Mouse (Mus musculus): ENCODE results near the gene Grifin.

Grifin gene

GRCm38 (mm10) chr5:140589082-140589774 lies 24.4 kb upstream of the Grifin start:
- DNase-seq (ENCODE audit: low read depth) = no peak

DNA sequence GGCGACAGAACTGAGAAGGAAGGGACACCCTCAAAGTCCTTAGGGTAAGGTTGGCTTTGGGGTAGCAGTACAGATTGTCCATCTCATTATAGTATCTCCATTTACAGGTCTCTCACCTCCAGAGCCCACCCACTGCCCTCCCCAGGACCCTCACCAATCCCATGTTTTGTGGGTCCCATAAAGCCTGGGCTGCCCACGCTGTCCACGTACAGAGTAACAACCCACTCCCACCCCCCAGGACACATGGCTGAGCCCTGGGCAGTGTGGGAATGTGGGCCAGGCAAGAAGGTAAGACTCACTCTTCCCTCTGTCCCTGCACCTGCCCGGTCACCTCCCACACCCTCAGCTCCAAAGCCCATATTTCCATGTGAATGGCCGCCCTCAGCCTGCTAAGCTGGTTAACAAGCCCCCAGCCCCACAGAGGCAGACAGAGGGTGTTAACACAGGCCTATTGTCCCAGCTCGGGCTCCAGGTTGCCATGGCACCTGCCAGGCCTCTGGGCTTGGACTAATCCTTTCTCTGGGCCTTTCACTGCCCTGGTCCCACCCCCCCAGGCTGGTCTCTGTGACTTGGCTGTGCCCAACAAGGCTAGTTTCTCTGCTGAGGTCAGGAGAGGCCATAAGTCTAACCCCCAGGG lies 19.0 kb upstream of the Grifin start:
- no peak for DNase-seq (ENCODE audit: low read depth)

DNA sequence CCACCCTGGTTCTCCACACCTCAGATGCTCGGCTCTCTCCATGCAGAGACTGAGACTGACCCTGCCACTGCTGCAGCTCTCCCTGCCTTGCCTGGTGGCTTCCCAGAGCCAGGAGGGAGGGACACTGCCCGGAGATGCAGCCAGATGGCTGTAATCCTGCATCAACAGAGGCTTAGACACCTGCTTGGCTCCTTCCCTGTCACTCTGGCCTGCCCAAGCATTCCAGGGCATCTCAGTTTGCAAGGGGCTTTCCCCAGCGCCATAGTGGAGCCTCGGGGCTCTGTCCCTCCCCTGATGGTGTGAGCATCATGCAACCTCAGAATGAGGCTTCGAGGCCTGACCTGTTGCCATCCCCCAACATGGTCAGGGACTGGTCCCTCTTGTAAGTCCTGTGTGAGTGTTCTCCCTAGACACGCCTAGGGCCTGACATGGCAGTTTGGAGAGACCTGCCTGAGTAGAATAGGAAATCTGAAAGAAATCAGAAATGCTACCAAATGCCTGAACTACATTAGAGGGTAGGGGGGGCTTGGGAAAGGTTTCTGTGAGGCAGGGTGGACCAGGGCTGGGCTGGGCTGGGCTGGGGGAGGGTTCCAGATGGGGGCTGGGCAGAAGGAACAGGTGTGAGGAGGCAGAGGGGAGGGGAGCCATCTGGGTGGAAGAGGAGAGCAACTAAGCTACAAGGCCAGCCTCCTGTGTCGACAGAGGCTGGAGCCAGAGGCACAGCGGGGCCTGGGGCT lies 18.3 kb upstream of the Grifin start:
- no peak for DNase-seq (ENCODE audit: low read depth)

GRCm38 (mm10) chr5:140581569-140581968 lies 16.7 kb upstream of the Grifin start:
- DNase-seq (ENCODE audit: low read depth) = no peak

DNA sequence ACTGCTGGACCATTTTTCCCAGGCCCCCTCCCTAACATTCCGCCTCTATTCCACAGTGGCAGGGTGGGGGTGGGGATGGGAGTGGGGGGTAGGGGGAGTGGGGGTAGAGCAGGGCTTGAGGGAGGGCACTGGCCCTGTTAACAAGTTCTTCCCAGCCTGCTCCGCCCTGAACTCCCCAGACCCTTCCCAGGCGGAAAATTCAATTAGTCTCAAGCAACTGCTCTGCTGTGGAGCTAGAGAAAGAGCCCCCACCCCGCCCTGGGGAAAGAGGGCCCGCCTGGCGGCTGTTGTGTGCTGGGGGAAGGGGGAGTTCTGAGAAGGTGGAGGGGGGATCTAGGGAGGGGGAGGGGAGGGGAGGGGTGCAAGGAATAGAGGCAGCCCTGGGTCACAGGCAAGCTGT lies 14.9 kb upstream of the Grifin start:
- no peak for DNase-seq (ENCODE audit: low read depth)

DNA sequence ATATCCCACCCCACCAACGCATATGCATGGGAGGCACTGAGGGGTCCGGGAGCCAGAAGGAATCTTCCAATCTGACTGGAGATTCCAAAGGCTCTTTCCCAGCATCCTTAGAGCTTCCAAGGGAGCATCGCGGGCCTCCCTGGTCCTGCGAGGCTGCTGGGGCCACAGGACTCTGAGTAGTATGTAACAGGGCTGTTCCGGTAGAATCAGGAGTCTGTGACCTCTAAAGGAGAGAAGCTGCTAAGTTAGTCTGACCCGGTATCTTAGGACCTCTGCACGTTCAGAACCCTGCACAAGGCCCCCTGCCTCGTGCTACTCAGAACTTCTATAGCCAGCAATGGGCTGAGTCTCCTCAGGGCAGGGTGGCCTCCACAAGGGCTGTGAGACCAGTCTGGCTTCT lies 14.3 kb upstream of the Grifin start:
- DNase-seq (ENCODE audit: low read depth) = no peak

DNA sequence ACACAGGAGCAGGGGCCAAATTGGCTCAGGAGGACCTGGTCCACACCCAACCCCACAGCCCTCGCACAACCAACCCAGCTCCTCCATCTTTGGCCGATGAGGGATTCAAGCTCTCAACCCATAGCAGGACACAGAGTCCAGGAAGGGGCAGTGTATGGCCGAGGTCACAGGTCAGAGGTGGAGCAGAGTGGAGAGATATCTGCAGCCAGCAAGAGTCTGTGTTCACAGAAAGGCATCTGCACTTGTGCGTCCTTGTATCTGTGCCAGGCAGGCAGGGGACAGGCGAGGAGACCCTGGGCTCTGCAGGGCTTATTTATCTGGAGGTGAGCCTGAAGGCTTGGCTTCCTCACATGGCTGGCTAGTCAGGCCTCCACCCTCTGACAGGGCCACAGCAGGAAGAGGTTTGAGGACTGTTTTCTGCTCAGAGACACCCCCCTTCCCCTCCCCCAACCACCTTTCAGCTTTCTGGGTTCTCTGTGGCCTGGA lies 10.6 kb upstream of the Grifin start:
- DNase-seq (ENCODE audit: low read depth) = no peak

DNA sequence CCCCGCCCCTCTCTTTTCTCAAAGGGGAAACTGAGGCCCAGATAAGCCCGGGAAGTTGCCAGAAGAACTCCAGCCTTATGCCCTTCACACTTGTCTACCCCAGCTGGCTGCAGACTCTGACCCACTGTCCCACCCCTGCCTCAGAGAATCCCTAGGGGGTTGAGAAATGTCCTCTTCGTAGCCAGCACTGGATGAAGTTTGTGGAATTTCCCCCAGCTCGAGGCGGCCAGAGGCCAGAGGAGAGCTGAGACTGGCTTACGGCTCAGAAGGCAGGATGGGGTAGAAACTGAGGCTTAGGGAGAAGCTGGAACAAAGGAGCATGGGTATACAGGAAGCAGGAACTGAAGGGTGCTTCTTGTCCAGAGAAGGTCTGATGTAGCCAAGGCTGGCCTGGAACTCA lies 7.7 kb upstream of the Grifin start:
- no peak for DNase-seq (ENCODE audit: low read depth)

DNA sequence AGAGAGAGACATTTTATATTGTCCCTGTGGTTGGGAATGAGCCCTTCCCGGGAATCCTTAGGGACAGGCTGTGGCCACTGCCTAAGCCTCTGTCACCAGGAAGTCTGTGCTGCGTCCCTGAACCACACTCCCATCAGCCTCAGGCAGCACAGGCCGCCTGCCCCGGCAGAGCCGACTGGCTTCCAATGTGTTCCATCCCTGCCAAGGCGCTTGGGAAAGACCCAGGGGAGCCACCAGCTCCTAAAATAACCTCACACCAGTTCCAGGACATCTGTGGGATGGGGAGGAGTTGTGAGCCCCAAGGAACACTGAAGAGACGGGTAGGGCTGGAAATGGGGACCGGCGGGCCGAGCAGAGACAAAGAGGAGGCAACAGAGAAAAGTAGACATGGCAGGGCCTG lies 6.8 kb upstream of the Grifin start:
- DNase-seq (ENCODE audit: low read depth) = no peak

- no peak for DNase-seq (ENCODE audit: low read depth)
Measured at GRCm38 (mm10) chr5:140571201-140571600, 6.3 kb upstream of the Grifin start.

- DNase-seq (ENCODE audit: low read depth) = no peak
Measured at GRCm38 (mm10) chr5:140570223-140570870, 5.5 kb upstream of the Grifin start.

DNA sequence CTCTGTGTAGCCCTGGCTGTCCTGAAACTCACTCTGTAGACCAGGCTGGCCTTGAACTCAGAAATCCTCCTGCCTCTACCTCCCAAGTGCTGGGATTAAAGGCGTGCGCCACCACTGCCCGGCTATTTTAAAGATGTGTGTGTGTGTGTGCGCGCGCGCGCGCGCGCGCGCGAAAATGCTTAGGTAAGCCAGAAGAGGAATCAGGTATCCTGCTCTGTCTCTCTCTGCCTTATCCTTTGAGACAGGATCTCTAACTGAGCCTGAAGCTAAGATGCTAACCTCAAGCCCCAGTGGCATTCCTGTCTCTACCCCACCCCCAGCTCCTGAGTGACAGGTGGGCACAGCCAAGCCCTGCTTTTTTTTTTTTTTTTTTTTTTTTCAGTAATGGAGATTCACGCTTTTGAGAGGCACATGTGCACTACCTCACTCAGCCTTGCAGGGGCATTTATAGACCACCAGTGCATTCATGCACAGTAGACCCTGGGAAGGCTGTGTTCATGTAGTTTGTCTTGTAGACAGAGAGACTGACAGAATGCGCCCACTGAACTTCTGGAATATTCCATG lies 4.2 kb upstream of the Grifin start:
- DNase-seq (ENCODE audit: low read depth) = no peak

DNA sequence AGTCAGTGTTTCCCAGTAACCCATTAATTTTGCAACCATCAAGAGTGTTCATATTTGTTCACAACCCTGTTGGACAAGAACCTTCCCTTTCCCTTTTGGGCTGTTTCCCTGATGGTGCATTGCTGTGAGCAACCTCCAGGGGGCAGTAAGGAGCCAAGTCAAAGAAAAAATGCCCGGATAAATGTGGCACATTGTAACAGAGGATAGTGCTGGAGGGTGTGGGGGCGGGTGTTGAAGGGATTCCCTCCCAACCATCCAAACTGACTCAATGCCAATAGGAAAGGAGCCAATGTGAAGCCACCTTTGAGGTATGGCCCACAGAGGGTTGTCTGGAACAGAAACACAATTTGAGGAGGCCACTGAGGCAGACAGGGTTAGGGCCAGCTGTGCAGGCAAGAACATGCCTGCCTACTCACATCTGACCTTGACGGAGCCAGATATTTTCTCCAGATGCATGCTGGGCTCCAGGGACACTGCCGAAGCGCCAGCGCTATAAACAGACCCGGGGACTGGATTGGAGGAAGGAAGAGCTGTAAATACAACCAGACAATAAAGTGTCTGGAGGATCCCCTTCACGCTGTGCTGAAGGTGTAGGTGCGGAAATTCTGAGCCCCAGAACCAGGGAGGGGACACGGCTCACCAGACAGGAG lies 3.6 kb upstream of the Grifin start:
- DNase-seq (ENCODE audit: low read depth) = peak; percentile 56

DNA sequence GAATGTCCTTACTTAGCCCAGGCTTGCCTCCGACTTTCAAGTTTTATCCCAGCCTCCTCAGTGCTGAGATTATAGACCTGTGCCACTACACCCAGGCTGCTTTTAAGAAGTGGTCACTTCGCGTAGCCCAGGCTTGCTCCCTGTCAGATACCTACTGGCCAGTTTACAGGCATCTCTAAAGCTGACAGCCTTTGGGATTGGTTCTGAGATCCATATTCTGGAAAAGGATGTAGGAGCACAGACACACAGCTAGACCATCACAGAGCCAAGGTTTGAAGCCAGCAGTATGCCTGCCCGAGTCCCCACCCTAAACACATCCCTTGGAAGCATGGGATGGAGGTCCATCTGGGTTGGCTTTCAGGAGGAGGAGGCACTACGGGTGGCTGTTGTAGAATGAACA lies 2.9 kb upstream of the Grifin start:
- DNase-seq (ENCODE audit: low read depth) = no peak

GRCm38 (mm10) chr5:140567321-140567720 lies 2.5 kb upstream of the Grifin start:
- peak; percentile 37 for DNase-seq (ENCODE audit: low read depth)

GRCm38 (mm10) chr5:140566271-140566670 lies 1.4 kb upstream of the Grifin start:
- no peak for DNase-seq (ENCODE audit: low read depth)

DNA sequence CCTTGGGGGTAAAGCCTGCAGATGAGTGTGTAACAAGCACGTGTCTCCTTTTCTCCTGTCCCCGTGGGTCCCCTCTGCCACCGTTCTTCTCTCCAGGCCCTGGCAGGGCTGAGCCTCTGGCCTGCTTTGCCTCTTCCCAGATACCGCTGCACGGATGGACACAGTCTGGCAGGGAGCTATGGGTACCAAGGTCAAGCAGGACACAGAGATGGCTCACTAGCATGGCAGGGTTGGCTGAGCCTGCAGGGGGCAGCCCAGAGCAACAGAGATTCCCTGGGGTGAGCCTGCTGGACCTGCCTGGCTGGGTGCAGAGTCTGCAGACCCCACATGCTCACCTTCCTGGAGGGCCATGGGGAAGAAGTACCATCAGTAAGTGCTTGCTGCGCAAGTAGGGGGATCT lies 985 bp upstream of the Grifin start:
- peak; percentile 20 for DNase-seq (ENCODE audit: low read depth)

DNA sequence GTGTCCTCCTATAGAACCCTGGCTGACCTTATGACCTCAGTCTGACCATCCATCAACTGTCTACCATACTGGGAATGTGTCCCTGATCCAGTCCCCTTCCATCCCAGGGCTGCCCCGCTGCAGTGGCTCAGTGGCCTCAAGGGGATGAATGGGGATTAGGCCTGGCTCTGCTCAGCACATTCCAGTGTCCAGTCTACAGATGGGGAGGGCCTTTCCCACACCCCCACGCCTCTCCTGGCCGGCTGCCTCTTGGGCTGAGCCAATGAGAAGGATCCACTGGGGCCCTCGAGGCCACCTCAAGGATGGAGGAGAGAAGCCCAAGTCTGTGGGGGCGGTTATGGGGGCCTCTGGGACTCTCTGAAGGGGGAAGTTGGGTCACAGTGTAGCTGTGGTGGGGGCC lies 580 bp upstream of the Grifin start:
- DNase-seq (ENCODE audit: low read depth) = no peak

- DNase-seq (ENCODE audit: low read depth) = no peak
Measured at GRCm38 (mm10) chr5:140562601-140563000, 2.3 kb downstream of the Grifin start.

- no peak for DNase-seq (ENCODE audit: low read depth)
Measured at GRCm38 (mm10) chr5:140556859-140557258, 8.0 kb downstream of the Grifin start.

- DNase-seq (ENCODE audit: low read depth) = no peak
Measured at GRCm38 (mm10) chr5:140553719-140554118, 11.2 kb downstream of the Grifin start.
